Mouse (Mus musculus): ENCODE data around the gene Tmbim1.
"Not testable (repeated sequence)": the region's sequence is repeated elsewhere in the genome, so short reads cannot be mapped to it uniquely, and the experiment has no call there.

Gene Tmbim1

DNA sequence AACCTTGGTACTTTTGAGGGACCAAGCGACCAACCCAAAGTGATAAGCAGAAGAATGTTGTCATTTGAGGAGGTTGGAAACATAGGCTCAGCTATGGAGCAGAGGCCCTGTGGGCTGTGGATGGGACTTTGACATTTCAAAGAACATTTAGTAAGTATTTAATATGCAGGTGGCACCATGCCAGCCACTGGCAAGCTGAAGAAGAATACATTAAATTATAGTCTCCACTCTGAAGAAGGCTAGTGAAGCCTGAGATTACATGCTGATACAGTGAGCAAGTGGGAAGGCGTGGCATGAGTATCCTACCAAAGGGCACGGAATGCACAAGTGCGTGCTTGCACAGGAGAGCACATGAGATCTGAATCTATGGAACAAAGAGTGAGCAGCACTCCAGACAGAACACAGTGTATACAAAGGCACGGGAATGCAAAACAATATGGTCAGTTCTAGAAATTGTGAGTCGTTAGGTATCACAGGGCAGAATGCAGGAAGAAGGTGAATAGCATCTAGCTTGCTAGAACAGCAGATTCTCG lies 24.5 kb upstream of the Tmbim1 start:
- DNase-seq (ENCODE audit: low spot score in 2 of 2) = no peak

DNA sequence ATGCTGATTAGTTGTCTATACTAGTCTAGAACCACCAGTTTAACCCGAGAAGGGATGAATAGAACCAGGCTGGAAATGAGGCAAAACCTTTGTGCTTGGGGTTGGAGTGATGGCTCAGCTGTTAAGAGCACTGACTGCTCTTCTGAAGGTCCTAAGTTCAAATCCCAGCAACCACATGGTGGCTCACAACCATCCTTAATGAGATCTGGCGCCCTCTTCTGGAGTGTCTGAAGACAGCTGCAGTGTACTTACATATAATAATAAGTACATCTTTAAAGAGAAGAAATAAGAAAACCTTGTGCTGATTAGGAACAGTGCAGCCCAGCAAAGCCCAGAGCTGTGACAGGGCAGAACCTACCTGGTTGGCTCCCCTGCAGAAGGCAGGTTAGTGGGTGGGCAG lies 21.5 kb upstream of the Tmbim1 start:
- DNase-seq (ENCODE audit: low spot score in 2 of 2) = not testable (repeated sequence)

DNA sequence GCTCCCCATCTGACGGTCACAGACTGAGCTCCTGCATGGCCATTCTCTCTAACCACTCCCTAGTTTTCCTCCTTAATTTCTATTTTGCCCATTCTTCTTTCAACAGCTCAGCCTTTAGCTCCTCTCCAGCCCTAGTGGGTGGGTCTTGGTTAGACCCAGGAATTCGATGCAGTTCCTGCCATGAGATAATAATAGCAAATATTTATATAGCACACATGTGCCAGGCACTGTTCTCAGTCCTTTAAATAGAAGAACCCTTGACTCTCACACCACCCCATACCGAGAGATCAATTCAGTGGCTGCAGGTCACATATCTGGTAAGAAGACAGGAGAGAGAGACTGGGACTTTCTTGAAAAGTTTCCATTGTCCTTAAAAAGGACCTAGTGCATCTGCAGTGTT lies 16.0 kb upstream of the Tmbim1 start:
- DNase-seq (ENCODE audit: low spot score in 2 of 2) = no peak

DNA sequence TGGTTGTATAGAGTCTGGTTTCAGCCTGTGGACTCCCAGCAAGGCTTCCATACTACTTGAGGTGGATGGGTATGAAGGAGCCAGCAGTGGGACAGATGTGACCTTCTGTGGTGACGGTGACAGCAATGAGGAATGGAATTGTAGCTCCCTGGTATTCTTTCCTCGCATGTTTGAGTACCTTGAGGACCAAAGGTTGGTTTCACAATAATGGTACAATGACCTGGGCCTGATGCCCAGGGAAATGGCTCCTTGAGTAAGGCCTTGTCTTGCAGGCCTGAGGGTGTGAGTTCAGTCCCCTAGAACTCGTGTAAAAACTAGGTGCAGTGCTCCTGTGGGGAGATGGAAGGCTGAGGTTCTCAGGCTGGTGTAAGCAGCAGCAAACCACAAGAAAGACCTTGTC lies 13.3 kb upstream of the Tmbim1 start:
- DNase-seq (ENCODE audit: low spot score in 2 of 2) = no peak

DNA sequence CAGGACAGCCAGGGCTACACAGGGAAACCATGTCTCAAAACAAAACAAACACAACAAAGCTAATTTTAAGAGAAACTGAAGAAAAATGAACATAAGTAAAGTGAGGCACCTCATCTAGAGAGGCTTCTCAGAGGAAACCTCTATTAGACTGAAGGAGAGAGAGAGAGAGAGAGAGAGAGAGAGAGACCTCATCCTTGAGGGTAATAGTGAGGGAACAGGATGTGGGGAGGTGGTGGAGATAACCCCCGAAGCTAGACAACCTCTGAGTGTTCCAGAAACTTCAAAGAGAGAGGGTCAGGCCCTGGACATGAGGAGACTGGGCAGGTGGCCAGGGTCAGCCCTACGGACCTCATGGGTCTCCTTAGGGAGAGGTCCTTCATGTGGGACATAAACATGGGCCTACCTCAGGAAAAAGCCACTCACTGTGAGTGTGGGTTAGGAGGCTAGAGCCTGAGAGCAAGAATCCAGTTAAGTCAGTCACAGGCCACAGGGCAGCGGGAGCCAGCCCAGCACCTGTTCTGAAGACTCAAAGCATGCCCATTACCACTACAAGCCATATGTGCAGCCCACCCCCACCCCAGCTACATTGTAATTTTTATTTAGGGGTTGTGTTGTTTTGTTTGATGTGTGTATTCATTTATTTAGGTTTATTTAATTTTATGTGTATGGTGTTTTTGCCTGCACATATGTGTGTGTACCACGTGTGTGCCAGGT lies 10.8 kb upstream of the Tmbim1 start:
- no peak for DNase-seq (ENCODE audit: low spot score in 2 of 2)

DNA sequence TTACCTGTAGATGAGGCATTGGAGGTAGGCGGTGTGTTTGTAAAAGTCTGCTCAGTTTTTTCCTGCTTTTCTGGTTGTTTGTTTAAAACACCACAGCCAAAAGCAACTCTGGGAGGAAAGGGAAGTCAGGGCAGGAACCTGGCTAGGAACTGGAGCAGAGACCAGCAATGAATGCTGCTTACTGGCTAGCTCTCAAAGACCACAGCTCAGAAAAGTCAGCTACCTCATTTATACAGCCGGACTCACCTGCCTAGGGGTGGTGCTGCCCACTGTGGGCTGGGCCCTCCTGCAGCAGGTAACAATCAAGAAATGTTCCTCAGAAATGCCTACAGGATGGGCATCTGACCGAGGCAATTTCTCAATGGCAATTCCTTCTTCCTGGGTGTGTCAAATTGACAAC lies 9.4 kb upstream of the Tmbim1 start:
- no peak for DNase-seq (ENCODE audit: low spot score in 2 of 2)

DNA sequence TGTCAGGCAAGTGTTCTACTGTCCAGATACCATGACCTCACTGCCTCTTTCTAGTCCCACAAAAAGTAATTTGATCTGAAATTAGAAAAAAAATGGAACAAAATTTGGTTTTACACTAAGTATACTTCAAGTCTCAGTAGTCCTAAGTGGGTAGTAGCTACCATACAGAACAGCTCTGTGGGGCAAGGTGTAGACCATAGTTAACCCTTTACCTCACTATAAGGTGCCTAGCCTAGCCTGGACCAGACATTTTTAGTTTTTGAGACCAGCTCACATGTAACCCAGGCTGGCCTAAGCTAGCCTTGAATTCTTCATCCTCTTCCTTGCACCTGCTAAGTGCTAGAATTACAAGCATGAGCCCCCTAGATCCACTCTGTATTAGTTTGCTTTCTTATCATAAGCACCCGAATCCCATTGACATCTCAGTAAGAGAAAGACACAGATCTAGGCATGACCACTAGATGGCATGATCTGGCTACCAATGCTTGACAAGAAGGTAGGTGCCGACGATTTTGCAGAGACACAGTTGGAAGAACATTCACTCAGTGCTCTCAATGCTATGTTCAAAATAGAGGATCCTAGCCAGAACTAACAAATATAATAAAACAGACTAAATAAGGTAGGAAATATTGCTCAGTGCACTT lies 7.7 kb upstream of the Tmbim1 start:
- DNase-seq (ENCODE audit: low spot score in 2 of 2) = peak in 1 of 2 experiments; percentile 81

DNA sequence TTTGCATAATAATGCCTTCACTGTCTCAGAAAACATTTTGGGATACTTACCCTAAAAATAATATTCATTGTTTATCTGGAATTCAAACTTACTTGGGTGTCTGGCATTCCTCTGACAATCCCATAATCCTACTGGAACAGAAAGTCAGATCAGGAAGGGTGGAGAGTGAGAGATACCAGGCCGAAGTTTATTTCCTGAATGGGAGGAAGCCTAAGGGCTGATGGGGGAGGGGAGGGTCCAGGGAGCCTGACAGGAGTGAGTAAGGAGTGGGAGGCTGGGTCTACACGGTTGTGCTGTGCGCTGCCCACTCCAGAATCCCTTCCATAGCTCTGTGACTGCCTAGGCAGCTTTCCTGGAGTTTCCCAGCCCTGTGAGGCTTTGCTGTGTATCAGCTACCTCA lies 4.3 kb upstream of the Tmbim1 start:
- DNase-seq (ENCODE audit: low spot score in 2 of 2) = no peak

DNA sequence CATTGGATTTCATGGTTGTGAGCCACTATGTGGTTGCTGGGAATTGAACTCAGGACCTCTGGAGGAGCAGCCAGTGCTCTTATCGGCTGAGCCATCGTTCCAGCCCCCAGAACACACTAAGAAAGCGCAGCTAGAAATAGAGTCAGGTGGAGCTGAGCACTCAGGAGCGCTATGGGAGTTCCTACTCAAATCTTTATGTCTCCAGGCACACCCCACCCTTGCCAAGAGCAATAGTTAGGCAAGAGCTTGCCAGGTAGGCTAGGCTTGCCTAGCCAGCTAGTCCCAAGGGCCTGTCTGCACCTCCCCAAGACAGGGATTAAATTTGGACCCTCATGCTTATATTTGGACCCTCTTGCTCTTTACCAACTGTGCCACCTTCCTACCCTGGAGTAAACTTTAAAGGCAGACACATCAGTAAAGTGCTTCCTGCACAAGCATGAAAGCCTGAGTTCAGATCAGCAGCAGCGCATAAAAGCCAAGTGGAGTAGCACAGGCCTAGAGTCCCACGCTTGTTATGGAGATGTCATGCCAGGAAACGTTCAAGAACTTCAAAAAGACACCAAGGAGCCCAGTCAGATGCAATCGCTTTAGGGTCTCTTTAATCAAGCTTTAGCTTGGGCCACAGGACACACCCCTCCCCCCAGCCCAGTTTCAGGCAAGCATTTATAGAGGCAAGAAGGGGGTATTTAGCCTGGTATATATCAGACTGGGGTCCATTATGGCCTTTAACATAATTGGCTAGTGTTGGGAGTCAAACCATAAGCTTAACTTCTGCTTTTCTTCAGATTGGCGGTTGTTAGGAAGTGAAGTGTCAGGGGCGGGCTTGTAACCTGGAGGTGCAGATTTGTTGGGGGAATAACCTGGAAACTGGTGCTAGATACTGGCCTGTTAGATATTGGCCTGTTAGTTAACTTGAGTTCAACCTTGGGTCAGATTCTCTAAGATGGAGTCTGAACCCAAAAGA lies 2.9 kb upstream of the Tmbim1 start:
- no peak for DNase-seq (ENCODE audit: low spot score in 2 of 2)

DNA sequence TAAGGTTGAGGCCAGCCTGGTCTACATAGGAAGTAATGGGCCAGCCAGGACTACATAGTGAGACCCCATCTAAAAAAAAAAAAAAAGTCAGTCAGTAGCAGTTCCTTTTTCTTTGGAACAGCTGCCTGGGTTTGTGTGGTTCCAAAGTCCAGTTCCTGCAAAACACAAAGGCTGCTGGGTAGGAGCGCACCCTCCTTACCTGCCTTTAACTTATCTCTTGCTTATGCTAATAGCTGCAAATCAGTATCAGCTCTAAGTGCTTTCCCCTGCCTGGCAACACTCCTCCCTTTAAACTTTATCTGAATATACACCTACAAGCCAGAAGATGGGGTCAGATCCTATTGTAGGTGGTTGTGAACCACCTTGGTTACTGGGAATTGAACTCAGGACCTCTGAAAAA lies 1.7 kb upstream of the Tmbim1 start:
- no peak for DNase-seq (ENCODE audit: low spot score in 2 of 2)

DNA sequence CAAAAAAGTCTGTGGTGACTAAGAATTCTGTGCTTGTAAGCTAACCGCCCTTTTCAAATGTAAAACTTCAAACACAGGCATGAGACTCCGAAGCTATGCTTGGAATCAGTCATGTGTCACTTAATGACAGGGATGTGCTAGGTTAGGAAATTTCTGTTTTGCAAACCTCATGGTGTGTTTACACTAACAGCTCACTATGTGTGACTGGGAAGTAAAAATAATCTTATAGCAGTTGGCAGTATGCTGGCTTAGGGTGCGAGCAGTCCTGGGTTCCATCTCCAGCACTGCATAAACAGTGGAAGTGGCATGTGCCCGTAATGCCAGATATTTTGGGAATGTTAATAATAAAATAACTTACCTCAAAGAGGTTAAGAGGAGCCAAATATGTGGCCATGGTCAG lies 476 bp downstream of the Tmbim1 start:
- DNase-seq (ENCODE audit: low spot score in 2 of 2) = no peak

DNA sequence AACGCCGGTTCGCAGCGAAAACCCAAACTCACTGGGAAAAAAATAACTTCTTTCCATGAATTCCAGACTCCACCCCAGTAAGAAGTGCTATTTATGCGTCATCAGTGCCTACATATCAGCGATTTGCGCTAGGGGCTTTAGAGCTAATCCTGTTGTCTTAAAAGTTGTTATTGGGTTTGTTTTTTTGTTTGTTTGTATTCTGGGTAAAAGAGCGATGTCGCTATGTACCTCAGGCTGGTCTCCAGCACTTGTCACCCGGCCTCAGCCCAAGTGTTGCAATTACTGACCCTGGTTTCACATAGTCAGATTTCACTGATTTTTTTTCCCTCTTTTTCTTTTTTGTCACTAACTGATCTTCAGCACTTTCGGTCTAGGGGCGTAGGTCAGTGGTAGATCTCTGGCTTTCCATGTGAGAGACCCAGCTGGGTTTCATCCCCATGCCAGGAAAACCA lies 1.1 kb downstream of the Tmbim1 start:
- no peak for DNase-seq (ENCODE audit: low spot score in 2 of 2)

DNA sequence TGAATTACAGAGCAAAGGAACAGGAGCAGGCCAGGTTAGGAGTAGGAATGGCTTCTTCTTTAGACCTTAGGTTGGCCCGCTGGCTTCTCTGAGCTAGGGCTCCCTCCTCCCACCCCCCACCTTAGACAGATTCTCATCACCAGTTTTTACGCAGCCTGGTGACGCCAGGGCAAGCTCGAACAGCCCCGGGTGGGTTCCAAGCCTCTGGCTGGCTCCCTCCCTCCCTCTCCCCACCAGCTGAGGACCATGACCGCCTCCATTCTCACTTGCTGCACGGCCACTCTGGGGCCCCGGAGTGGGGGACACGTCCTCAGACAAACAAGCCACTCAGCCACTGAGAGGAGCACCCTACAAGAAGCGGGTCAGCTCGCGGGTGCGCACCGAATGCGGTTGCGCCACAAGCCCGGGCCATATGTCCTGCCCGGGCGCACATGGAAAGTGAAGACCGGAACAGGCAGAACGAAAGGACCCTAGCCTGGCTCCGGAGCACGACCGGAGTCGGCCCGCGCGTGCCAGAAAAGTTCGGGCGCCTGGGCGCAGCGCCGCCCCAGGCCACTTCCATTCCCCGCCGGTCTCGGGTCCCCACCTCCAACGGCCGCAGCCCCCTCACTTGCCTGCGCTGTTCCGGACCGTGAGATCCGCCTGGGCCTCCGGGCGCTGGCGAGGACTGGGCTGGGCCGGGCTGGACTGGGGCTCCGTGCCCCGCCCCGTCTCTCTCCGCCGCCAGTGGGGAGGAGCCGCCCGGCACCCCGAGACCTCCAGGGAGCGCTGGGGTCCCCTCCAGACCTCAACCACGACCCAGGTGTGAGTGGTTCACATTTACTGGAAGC lies 1.7 kb downstream of the Tmbim1 start:
- DNase-seq (ENCODE audit: low spot score in 2 of 2) = peak; percentile 89 to 91

DNA sequence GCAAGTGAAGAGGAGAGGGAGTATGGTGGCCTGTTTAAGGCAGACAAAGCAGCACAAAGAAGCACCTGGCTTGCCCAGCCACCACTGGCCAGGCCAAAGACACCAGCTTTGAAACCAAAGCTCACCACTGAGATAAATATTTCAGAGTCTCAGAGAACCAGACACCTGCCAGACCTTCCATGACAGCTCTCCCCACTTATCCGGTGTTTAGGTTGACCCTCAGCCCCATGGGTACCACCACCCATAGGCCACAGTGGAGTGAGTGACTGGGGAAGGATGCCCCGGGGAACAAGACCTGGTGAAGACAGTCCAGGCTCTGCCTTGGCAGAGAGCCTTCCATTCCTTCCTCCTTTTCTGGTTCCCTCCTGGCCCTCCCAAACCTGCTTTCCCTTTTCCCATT lies 2.6 kb downstream of the Tmbim1 start:
- peak in 1 of 2 experiments; percentile 8 for DNase-seq (ENCODE audit: low spot score in 2 of 2)

DNA sequence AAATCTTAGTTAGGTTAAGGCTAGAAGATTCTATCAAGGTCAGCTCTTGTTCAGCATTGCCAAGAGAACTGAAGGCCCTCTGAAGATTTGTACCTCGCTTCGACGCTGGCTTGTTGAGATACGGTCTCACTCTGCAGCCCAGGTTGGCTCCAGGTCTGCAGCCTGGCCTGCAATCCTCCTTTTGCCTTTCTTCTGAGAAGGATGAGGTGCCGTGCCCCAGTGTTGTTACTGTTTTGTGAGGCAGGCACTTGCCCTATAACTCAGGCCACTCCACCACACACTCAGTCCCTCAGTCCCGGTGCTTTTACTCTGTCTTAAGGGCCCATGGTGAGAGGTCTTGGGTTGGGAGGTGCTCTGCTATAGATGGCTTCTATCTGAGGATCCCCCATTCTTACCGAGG lies 3.2 kb downstream of the Tmbim1 start:
- peak; percentile 5 to 11 for DNase-seq (ENCODE audit: low spot score in 2 of 2)

DNA sequence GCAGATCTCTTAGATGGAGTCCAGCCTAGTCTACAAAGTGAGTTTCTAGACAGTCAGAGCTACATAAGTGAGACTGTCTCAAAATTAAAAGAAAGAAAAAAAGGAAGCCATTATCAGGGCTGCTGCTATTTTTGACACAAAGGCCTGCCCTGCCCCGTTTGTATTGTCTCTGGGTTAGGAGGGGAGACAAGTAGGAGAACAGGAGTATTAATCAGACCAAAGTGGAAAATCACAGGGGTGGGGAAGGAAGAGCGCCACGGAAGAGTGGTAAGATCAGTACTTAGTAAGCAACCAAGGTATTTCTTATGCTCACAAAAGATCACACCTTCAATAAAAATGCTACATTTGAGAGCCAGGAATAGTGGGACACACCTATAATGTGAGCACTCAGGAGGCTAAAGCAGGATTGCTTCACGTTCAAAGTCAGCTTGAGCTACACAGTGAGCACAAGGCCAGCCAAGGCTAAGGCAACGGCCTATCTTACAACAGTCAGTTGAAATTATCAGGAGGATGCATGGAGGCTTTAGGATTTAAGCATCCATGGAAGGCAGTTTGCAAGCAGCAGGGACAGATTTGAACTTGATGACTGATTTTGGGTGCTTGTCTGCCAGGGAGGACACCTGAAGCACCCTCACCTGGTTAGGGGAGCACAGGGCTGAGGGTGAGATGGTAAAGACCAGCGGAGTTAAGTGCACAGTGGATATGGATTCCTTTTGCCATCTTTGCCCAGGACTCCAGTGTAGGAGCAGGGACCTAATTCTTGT lies 4.9 kb downstream of the Tmbim1 start:
- DNase-seq (ENCODE audit: low spot score in 2 of 2) = peak; percentile 45 to 55

DNA sequence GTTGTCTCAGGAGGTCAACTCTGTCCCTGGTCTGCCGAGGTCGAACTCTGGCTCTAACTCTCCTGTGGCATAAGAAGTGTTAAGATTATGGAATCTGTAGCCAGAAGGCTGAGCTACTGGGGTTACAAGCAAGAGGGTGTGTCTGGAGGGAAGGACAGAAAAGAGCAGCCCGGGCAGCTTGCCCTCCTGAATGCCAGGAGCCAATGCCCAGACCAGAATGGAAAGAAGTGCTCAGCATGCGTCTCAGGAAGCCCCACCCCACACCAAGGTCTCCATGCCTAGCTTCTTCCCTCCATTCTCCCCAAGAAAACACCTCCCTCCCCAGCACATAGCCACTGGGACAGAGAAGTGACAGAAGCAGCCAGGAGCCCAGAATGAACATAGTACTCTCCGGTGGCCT lies 6.4 kb downstream of the Tmbim1 start:
- peak in 1 of 2 experiments; percentile 70 for DNase-seq (ENCODE audit: low spot score in 2 of 2)

DNA sequence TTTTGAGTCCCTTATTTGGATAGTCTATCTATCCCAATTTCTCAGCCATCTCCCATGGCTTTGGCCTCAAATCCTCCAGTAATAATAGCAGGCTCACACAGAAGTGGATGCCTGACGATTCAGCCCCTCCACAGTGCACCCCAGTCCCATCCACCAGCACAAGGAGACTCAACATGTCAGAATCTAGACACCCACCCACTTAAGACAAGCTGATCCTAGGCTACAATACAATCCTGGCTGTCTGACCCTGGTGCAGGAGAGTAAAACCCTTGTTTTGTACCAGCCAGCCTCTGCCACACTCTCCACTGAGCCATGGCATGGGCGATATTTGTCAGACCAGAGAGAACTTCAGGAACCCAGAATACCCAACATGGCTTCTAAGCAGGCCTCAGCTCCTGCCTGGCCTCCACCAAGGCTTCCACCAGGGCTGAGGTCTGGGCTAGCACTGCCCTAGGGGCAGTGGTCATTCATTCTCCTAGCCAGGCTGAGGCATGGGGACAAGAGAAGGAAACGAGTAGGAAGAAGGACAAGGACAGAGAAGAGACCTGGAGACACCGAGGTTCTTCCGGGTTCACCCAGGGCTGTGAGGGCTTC lies 7.2 kb downstream of the Tmbim1 start:
- no peak for DNase-seq (ENCODE audit: low spot score in 2 of 2)

DNA sequence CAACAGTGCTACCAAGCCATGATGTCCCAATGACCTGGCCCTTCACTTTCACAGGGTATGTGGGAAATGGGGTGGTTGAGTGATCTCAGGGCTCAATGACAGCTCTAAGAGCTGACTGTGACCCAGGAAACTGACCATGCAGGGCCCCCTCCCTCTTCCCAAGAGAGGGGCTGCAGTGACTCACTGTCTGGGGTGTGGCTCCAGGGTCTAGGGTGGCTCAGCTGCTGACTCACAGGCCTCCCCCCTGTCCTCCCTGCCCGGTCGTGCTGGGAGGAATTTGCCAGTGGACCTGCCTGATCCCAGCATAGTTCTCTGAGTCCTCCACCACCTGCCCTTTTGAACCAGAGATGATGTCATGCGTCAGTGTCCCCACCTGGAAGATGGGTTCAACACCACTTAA lies 8.2 kb downstream of the Tmbim1 start:
- DNase-seq (ENCODE audit: low spot score in 2 of 2) = peak; percentile 66 to 73

DNA sequence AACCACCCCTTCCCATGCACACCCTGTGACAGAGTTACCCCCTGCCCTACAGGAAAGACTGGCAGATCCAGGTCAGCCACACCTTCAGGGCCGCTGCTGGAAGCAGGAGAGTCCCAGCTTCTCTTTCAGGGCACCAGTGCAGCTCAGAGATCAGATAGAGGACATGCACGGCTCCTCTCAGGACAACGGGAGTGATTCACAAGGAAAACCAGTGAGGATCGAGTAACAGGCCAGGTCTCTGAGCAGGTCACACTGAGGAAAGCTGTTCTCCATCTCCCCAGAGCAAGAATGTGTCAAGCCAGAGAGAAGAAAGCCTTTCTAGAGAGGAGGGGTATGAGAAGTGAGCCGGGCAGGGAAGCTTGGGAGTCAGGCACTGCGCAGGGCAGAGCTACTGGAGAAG lies 8.9 kb downstream of the Tmbim1 start:
- DNase-seq (ENCODE audit: low spot score in 2 of 2) = no peak
